In genomic region chr2:60611622-60612021, GRCm38 (mm10) we compare ENCODE assay signal across 25 mouse cellular contexts. TPM values are rescaled to one million over a fixed set of nuclear protein-coding genes. Genes with fewer than 3 reads are reported as not detected.
A peak's percentile ranks its signal among the peaks of the same experiment; 100 is the strongest.
DNase-seq lines count a peak whose midpoint lies in the region; ATAC-seq and TF ChIP-seq lines count a peak whose summit lies in the region.
"Had no signal": no experiment of that assay in that cellular context is flagged by ENCODE, and none has a peak within 500 bp of the region (broad histone marks: within the 10 kb centered on the region; RNA-seq: fewer than 3 reads in every experiment).

No protein-coding gene starts in this region.

- no peak for DNase-seq in forebrain, embryonic 11.5 days (ENCODE audit: low spot score)
- no peak for DNase-seq in forebrain, embryonic 10.5 days (ENCODE audit: extremely low spot score, low spot score)
- no peak for DNase-seq in midbrain, postnatal 0 days (ENCODE audit: low spot score)
- DNase-seq in embryonic facial prominence, embryonic 11.5 days (ENCODE audit: low spot score), result peak; percentile 30
- no peak for DNase-seq in forebrain, postnatal 0 days
- DNase-seq in thymus, postnatal 14 days, result no peak
- no peak for DNase-seq in cerebellum, postnatal 14 days
- DNase-seq: adrenal gland, postnatal 14 days; cerebellum, adult 8-10 months; gastrocnemius, postnatal 14 days; heart, adult 18-20 months; heart, postnatal 10 days; kidney, postnatal 4 days; liver, embryonic 13.5 days; lung, adult 2 months; lung, postnatal 14 days; thymus, adult 2 months had no signal

- H3K27me3 ChIP-seq in forebrain, embryonic 11.5 days (ENCODE audit: control insufficient read depth, insufficient read depth, low read length), result no peaks in the 10 kb centered on the region
- H3K27me3 ChIP-seq in forebrain, embryonic 10.5 days (ENCODE audit: poor library complexity, severe bottlenecking), result no peaks in the 10 kb centered on the region
- H3K27me3 ChIP-seq in midbrain, embryonic 12.5 days, result no peaks in the 10 kb centered on the region
- H3K27me3 ChIP-seq in midbrain, postnatal 0 days (ENCODE audit: insufficient read depth, low read length), result no peaks in the 10 kb centered on the region
- no peaks in the 10 kb centered on the region for H3K27me3 ChIP-seq in embryonic facial prominence, embryonic 11.5 days (ENCODE audit: control insufficient read depth, insufficient read depth, low read length)
- H3K27me3 ChIP-seq in forebrain, postnatal 0 days (ENCODE audit: insufficient read depth, low read length), result no peaks in the 10 kb centered on the region
- H3K27me3 ChIP-seq: heart, embryonic 12.5 days; kidney, embryonic 15.5 days; limb, embryonic 13.5 days; liver, embryonic 13.5 days had no signal

- no peak overlapping the region for H3K4me3 ChIP-seq in forebrain, embryonic 11.5 days (ENCODE audit: low read depth, low read length)
- no peak overlapping the region for H3K4me3 ChIP-seq in forebrain, embryonic 10.5 days
- H3K4me3 ChIP-seq in midbrain, embryonic 12.5 days, result no peak overlapping the region
- no peak overlapping the region for H3K4me3 ChIP-seq in midbrain, postnatal 0 days (ENCODE audit: low read depth, low read length)
- no peak overlapping the region for H3K4me3 ChIP-seq in embryonic facial prominence, embryonic 11.5 days (ENCODE audit: low read depth, low read length)
- no peak overlapping the region for H3K4me3 ChIP-seq in forebrain, postnatal 0 days (ENCODE audit: low read depth, low read length)
- H3K4me3 ChIP-seq: heart, embryonic 12.5 days; kidney, embryonic 15.5 days; limb, embryonic 13.5 days; liver, embryonic 13.5 days had no signal

- peaks cover 11% of the 10 kb centered on the region; the same call in 1 of the 2 replicates for H3K4me1 ChIP-seq in forebrain, embryonic 11.5 days (replicated peaks; ENCODE audit: control insufficient read depth, insufficient read depth, low read length)
- peaks cover 32% of the 10 kb centered on the region for H3K4me1 ChIP-seq in forebrain, embryonic 10.5 days
- peaks cover 17% of the 10 kb centered on the region for H3K4me1 ChIP-seq in midbrain, embryonic 12.5 days
- no peaks in the 10 kb centered on the region for H3K4me1 ChIP-seq in midbrain, postnatal 0 days (ENCODE audit: insufficient read depth, low read length)
- H3K4me1 ChIP-seq in embryonic facial prominence, embryonic 11.5 days (ENCODE audit: control insufficient read depth, insufficient read depth, low read length), result no peaks in the 10 kb centered on the region
- H3K4me1 ChIP-seq in forebrain, postnatal 0 days (ENCODE audit: insufficient read depth), result no peaks in the 10 kb centered on the region
- H3K4me1 ChIP-seq: kidney, embryonic 15.5 days; limb, embryonic 13.5 days; liver, embryonic 13.5 days had no signal

- no peaks in the 10 kb centered on the region for H3K9me3 ChIP-seq in forebrain, embryonic 11.5 days (ENCODE audit: control insufficient read depth, low read length)
- no peaks in the 10 kb centered on the region for H3K9me3 ChIP-seq in forebrain, embryonic 10.5 days
- no peaks in the 10 kb centered on the region for H3K9me3 ChIP-seq in midbrain, embryonic 12.5 days
- H3K9me3 ChIP-seq in midbrain, postnatal 0 days (ENCODE audit: low read length), result no peaks in the 10 kb centered on the region
- no peaks in the 10 kb centered on the region for H3K9me3 ChIP-seq in embryonic facial prominence, embryonic 11.5 days (replicated peaks; ENCODE audit: control insufficient read depth, low read length)
- no peaks in the 10 kb centered on the region for H3K9me3 ChIP-seq in forebrain, postnatal 0 days (ENCODE audit: low read length)
- H3K9me3 ChIP-seq: heart, embryonic 12.5 days; kidney, embryonic 15.5 days; limb, embryonic 13.5 days; liver, embryonic 13.5 days had no signal

- no peak for TF ChIP-seq CTCF in midbrain, postnatal 0 days (IDR thresholded peaks at IDR 0.05)
- no peak for TF ChIP-seq CTCF in forebrain, postnatal 0 days (IDR thresholded peaks at IDR 0.05; ENCODE audit: low read depth)

- 31% methylated on average over 3 of the region's 3 CpGs for WGBS in forebrain, embryonic 11.5 days
- WGBS in forebrain, embryonic 10.5 days, result 57% methylated on average over 3 of the region's 3 CpGs
- 35% methylated on average over 3 of the region's 3 CpGs for WGBS in midbrain, embryonic 12.5 days
- WGBS in midbrain, postnatal 0 days, result 40% methylated on average over 3 of the region's 3 CpGs
- 48% methylated on average over 3 of the region's 3 CpGs for WGBS in embryonic facial prominence, embryonic 11.5 days
- WGBS in forebrain, postnatal 0 days, result 24% methylated on average over 3 of the region's 3 CpGs

- peak; percentile 64 for ATAC-seq in forebrain, embryonic 11.5 days (replicated peaks; ENCODE audit: low FRiP score)
- peak; percentile 82 for ATAC-seq in midbrain, embryonic 12.5 days (ENCODE audit: low FRiP score, low read depth)
- ATAC-seq in midbrain, postnatal 0 days (ENCODE audit: low FRiP score), result no peak
- ATAC-seq in embryonic facial prominence, embryonic 11.5 days (replicated peaks; ENCODE audit: insufficient number of reproducible peaks, low FRiP score, low TSS enrichment, low read depth), result no peak
- ATAC-seq in forebrain, postnatal 0 days, result peak; percentile 47; the same call in 1 of the 2 replicates
- ATAC-seq: hindbrain, postnatal 0 days; intestine, postnatal 0 days had no signal

- H3K4me2 ChIP-seq in forebrain, embryonic 11.5 days (ENCODE audit: low read depth, low read length, severe bottlenecking), result no peak overlapping the region
- no peak overlapping the region for H3K4me2 ChIP-seq in midbrain, embryonic 12.5 days (replicated peaks)
- no peak overlapping the region for H3K4me2 ChIP-seq in midbrain, postnatal 0 days (ENCODE audit: low read depth, low read length, poor library complexity, severe bottlenecking)
- H3K4me2 ChIP-seq in embryonic facial prominence, embryonic 11.5 days (ENCODE audit: low read depth, low read length), result no peak overlapping the region
- no peak overlapping the region for H3K4me2 ChIP-seq in forebrain, postnatal 0 days (ENCODE audit: low read depth)
- H3K4me2 ChIP-seq: heart, embryonic 12.5 days; kidney, embryonic 15.5 days; limb, embryonic 13.5 days; liver, embryonic 13.5 days had no signal

- no peak overlapping the region for H3K27ac ChIP-seq in forebrain, embryonic 11.5 days (ENCODE audit: low read depth, low read length)
- H3K27ac ChIP-seq in forebrain, embryonic 10.5 days, result no peak overlapping the region
- no peak overlapping the region for H3K27ac ChIP-seq in midbrain, embryonic 12.5 days (replicated peaks)
- no peak overlapping the region for H3K27ac ChIP-seq in midbrain, postnatal 0 days (ENCODE audit: low read depth, low read length)
- no peak overlapping the region for H3K27ac ChIP-seq in embryonic facial prominence, embryonic 11.5 days (replicated peaks; ENCODE audit: low read depth, low read length)
- H3K27ac ChIP-seq in forebrain, postnatal 0 days (ENCODE audit: low read depth, low read length), result no peak overlapping the region
- H3K27ac ChIP-seq: hindbrain, postnatal 0 days; kidney, embryonic 15.5 days; limb, embryonic 13.5 days; liver, embryonic 13.5 days; stomach, postnatal 0 days had no signal

- H3K9ac ChIP-seq in forebrain, embryonic 11.5 days (ENCODE audit: low read length), result no peak overlapping the region
- H3K9ac ChIP-seq in midbrain, embryonic 12.5 days (replicated peaks), result no peak overlapping the region
- H3K9ac ChIP-seq in midbrain, postnatal 0 days (replicated peaks; ENCODE audit: low read length, poor library complexity, severe bottlenecking), result no peak overlapping the region
- no peak overlapping the region for H3K9ac ChIP-seq in embryonic facial prominence, embryonic 11.5 days (replicated peaks; ENCODE audit: low read length)
- no peak overlapping the region for H3K9ac ChIP-seq in forebrain, postnatal 0 days
- H3K9ac ChIP-seq: heart, embryonic 12.5 days; kidney, embryonic 15.5 days; limb, embryonic 13.5 days; liver, embryonic 13.5 days had no signal

- no peaks in the 10 kb centered on the region for H3K36me3 ChIP-seq in forebrain, embryonic 11.5 days (ENCODE audit: control insufficient read depth, insufficient read depth, low read length)
- H3K36me3 ChIP-seq in forebrain, embryonic 10.5 days (replicated peaks), result no peaks in the 10 kb centered on the region
- H3K36me3 ChIP-seq in midbrain, embryonic 12.5 days, result no peaks in the 10 kb centered on the region
- no peaks in the 10 kb centered on the region for H3K36me3 ChIP-seq in midbrain, postnatal 0 days (ENCODE audit: insufficient read depth, low read length)
- H3K36me3 ChIP-seq in embryonic facial prominence, embryonic 11.5 days (replicated peaks; ENCODE audit: control insufficient read depth, insufficient read depth, low read depth, low read length), result no peaks in the 10 kb centered on the region
- no peaks in the 10 kb centered on the region for H3K36me3 ChIP-seq in forebrain, postnatal 0 days (ENCODE audit: insufficient read depth)
- H3K36me3 ChIP-seq: heart, embryonic 12.5 days; kidney, embryonic 15.5 days; limb, embryonic 13.5 days; liver, embryonic 13.5 days had no signal

RNA-seq across cellular contexts. Expression of gene Pla2r1, which starts 58.5 kb away (rescaled TPM):
- polyA plus RNA-seq in forebrain, embryonic 11.5 days (2014; fragmentation: Nextera tagmentation; extraction: Ambion mirVana), result 1.0 and 1.5 TPM in 2 replicates
- 1.0 and 1.3 TPM in 2 replicates for polyA plus RNA-seq in forebrain, embryonic 10.5 days (2016; fragmentation: Nextera tagmentation; extraction: Ambion mirVana)
- polyA plus RNA-seq in midbrain, embryonic 12.5 days (2016; fragmentation: Nextera tagmentation; extraction: Ambion mirVana), result 0.65 and 1.2 TPM in 2 replicates
- 0.16 and 0.66 TPM in 2 replicates for total RNA-seq in midbrain, postnatal 0 days (2014; rRNA removed)
- polyA plus RNA-seq in midbrain, postnatal 0 days (2015; fragmentation: Nextera tagmentation; extraction: Ambion mirVana), result 0.28 and 0.34 TPM in 2 replicates
- 2.5 and 3.2 TPM in 2 replicates for polyA plus RNA-seq in embryonic facial prominence, embryonic 11.5 days (2014; fragmentation: Nextera tagmentation; extraction: Ambion mirVana)
- 0.54 and 0.81 TPM in 2 replicates for total RNA-seq in forebrain, postnatal 0 days (2014; rRNA removed)
- 0.15 and 0.21 TPM in 2 replicates for polyA plus RNA-seq in forebrain, postnatal 0 days (2015; fragmentation: Nextera tagmentation; extraction: Ambion mirVana)
- total RNA-seq: megakaryocyte, adult 5-6 weeks had no signal

Comparison
In these comparisons a context has a peak if more than half of its experiments do, and no peak if none do; other contexts are left out.
1. ATAC-seq: peak in forebrain, embryonic 11.5 days (single experiment), midbrain, embryonic 12.5 days (single experiment) and forebrain, postnatal 0 days (single experiment); none in midbrain, postnatal 0 days (single experiment) and embryonic facial prominence, embryonic 11.5 days (single experiment).